Mouse (Mus musculus) forebrain, embryonic 10.5 days (tissue): Measurements from ENCODE around the gene Actn2. TPM values are rescaled to one million over a fixed set of nuclear protein-coding genes. Genes with fewer than 3 reads are reported as not detected.

ENCODE experiments used
- DNase-seq: peaks from one replicate; pipeline ENCODE4 v3.0.0-alpha.2; 2017; ENCODE audit warnings: low spot score; ENCODE audit errors: extremely low spot score
- H3K27ac ChIP-seq: fragments of 300-500 bp; sonication (generic); 2 replicates; pipeline ENCODE4 v1.5.1; 2016; ENCODE audit warnings: mild to moderate bottlenecking
- H3K27me3 ChIP-seq: fragments of 300-500 bp; sonication (generic); 2 replicates; pipeline ENCODE4 v1.6.1; 2016; ENCODE audit warnings: mild to moderate bottlenecking; ENCODE audit not compliant: poor library complexity, severe bottlenecking
- H3K36me3 ChIP-seq: fragments of 300-500 bp; sonication (generic); replicated peaks from 2 replicates; pipeline ENCODE4 v1.6.1; 2016; ENCODE audit warnings: mild to moderate bottlenecking, moderate library complexity
- H3K4me1 ChIP-seq: fragments of 300-500 bp; sonication (generic); 2 replicates; pipeline ENCODE4 v1.6.1; 2016
- H3K4me3 ChIP-seq: fragments of 300-500 bp; sonication (generic); 2 replicates; pipeline ENCODE4 v1.5.1; 2016; ENCODE audit warnings: mild to moderate bottlenecking, moderate library complexity
- H3K9me3 ChIP-seq: fragments of 300-500 bp; sonication (generic); 2 replicates; pipeline ENCODE4 v1.6.1; 2016; ENCODE audit warnings: mild to moderate bottlenecking, moderate library complexity
- WGBS: fragments of 180-500 bp; shearing (Covaris S2); methylation state at CpG from one replicate; pipeline ENCODE4 v1.1.7; 2016; 5-methylcytosine and 5-hydroxymethylcytosine counted together
- polyA plus RNA-seq: library from polyadenylated mRNA; unstranded; fragments of >200 nt; fragmentation: Nextera tagmentation; extraction: Ambion mirVana; gene quantifications from 2 replicates; pipeline ENCODE4 v1.2.1, GENCODE M21; 2016

Gene Actn2
- polyA plus RNA-seq, 1 experiment from 2014 or later = 1.8 TPM

- no peak overlapping the region for H3K4me3 ChIP-seq
- H3K36me3 ChIP-seq = peaks cover 98% of the 10 kb centered on the region
- DNase-seq = no peak
- 92% methylated on average over 4 of the region's 4 CpGs for WGBS
- no peaks in the 10 kb centered on the region for H3K27me3 ChIP-seq
- H3K27ac ChIP-seq = no peak overlapping the region
- H3K4me1 ChIP-seq = no peaks in the 10 kb centered on the region
- H3K9me3 ChIP-seq = no peaks in the 10 kb centered on the region
Measured at GRCm38 (mm10) chr13:12243991-12244390, 96.6 kb downstream of the Actn2 start.

- Histone ChIP-seq H3K27me3 (no peaks in the 10 kb centered on the region), H3K4me3 (no peak overlapping the region), H3K9me3 (no peaks in the 10 kb centered on the region), H3K4me1 (no peaks in the 10 kb centered on the region), H3K27ac (no peak overlapping the region), H3K36me3 (peaks cover 95% of the 10 kb centered on the region)
- 95% methylated on average over 4 of the region's 4 CpGs for WGBS
- DNase-seq = no peak
Measured at GRCm38 (mm10) chr13:12232141-12232540, 108.4 kb downstream of the Actn2 start.

DNA sequence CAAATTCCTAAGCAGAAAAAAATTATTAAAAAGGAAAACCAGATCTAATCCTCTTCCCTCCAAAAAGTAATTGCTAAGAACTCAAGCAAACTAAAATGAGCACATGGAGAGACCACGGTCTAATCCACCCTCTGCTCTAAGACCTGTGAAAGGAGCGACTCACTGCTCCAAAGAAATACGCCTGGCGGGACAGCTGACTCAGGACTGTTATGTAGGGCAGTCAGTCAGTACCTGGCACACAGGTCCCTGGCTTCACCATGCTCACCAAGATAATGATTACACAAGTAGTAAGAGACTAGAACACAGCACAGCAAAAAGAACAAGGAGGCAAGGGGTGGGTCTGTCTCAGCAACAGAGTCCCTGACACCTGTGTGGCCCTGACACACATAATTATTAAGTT is 112.3 kb downstream of the Actn2 start:
- Histone ChIP-seq H3K27me3 (no peaks in the 10 kb centered on the region), H3K27ac (no peak overlapping the region), H3K36me3 (peaks cover 100% of the 10 kb centered on the region), H3K4me3 (no peak overlapping the region), H3K9me3 (no peaks in the 10 kb centered on the region), H3K4me1 (no peaks in the 10 kb centered on the region)
- DNase-seq = no peak
- WGBS = 89% methylated on average over 4 of the region's 4 CpGs

- Histone ChIP-seq H3K4me3 (no peak overlapping the region), H3K27me3 (no peaks in the 10 kb centered on the region), H3K36me3 (peaks cover 99% of the 10 kb centered on the region), H3K27ac (no peak overlapping the region), H3K4me1 (no peaks in the 10 kb centered on the region), H3K9me3 (no peaks in the 10 kb centered on the region)
- DNase-seq = no peak
- 89% methylated on average over 5 of the region's 5 CpGs for WGBS
Measured at GRCm38 (mm10) chr13:12227606-12228005, 113.0 kb downstream of the Actn2 start.

Other genes starting within 250 kb of the Actn2 start
- gene Ryr2, start 233.8 kb downstream of the Actn2 start, polyA plus RNA-seq = 0.14 and 0.19 TPM in 2 replicates
- 20.5 and 24.8 TPM in 2 replicates for gene Mtr, start 82.6 kb downstream of the Actn2 start, polyA plus RNA-seq
- 45.0 and 45.5 TPM in 2 replicates for gene Heatr1, start 54.3 kb upstream of the Actn2 start, polyA plus RNA-seq
- gene Lgals8, start 124.2 kb upstream of the Actn2 start, polyA plus RNA-seq = 7.2 and 7.5 TPM in 2 replicates
- 2.0 and 2.3 TPM in 2 replicates for gene Edaradd, start 179.7 kb upstream of the Actn2 start, polyA plus RNA-seq
- gene Ero1lb, start 225.1 kb upstream of the Actn2 start, polyA plus RNA-seq = 8.2 and 8.5 TPM in 2 replicates